ENCODE assay signal across 10 mouse cellular contexts in the genomic region with DNA sequence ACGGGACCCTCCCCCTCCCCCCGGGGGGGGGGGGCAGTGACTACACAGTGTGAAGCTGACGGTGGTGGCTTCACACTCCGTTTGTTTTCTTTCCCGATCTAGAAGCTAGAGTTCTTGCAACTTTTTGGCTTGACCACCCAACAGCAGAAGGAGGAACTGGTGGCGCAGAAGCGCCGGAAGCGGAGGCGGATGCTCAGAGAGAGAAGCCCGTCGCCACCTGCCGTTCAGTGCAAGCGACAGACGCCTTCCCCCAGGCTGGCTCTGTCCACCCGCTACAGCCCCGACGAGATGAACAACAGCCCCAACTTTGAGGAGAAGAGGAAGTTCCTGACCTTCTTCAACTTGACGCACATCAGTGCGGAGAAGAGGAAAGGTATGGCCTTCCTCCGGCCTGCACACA. TPM values are rescaled to one million over a fixed set of nuclear protein-coding genes. Genes with fewer than 3 reads are reported as not detected.
A peak's percentile ranks its signal among the peaks of the same experiment; 100 is the strongest.
DNase-seq lines count a peak whose midpoint lies in the region; ATAC-seq and TF ChIP-seq lines count a peak whose summit lies in the region.
"Had no signal": no experiment of that assay in that cellular context is flagged by ENCODE, and none has a peak within 500 bp of the region (broad histone marks: within the 10 kb centered on the region; RNA-seq: fewer than 3 reads in every experiment).

No protein-coding gene starts in this region.

- TF ChIP-seq POLR2A in lung, adult 2 months (IDR thresholded peaks at IDR 0.05; ENCODE audit: borderline replicate concordance, extremely low read depth, low read depth, low read length), result no peak

- no peak overlapping the region for H3K27ac ChIP-seq in lung, postnatal 0 days (ENCODE audit: low read length)
- no peak overlapping the region for H3K27ac ChIP-seq in hindbrain, postnatal 0 days

- no peaks in the 10 kb centered on the region for H3K27me3 ChIP-seq in lung, postnatal 0 days (replicated peaks; ENCODE audit: insufficient read depth, low read length)
- H3K27me3 ChIP-seq in hindbrain, postnatal 0 days (ENCODE audit: insufficient read depth, low read length), result no peaks in the 10 kb centered on the region

- H3K4me3 ChIP-seq in lung, postnatal 0 days (ENCODE audit: low read depth, low read length), result no peak overlapping the region
- no peak overlapping the region for H3K4me3 ChIP-seq in lung, adult 2 months (replicated peaks; ENCODE audit: extremely low read depth, low read depth, low read length)
- no peak overlapping the region for H3K4me3 ChIP-seq in hindbrain, postnatal 0 days (ENCODE audit: low read length)
- H3K4me3 ChIP-seq: erythroblast, embryonic 14.5 days had no signal

- no peak overlapping the region for H3K4me2 ChIP-seq in lung, postnatal 0 days (replicated peaks; ENCODE audit: low read depth, low read length)
- H3K4me2 ChIP-seq in hindbrain, postnatal 0 days (ENCODE audit: low read depth, low read length), result no peak overlapping the region

- no peak for ATAC-seq in lung, postnatal 0 days
- ATAC-seq in hindbrain, postnatal 0 days, result no peak
- ATAC-seq: inflammation-experienced regulatory T-cells, adult 6 months had no signal

- H3K9ac ChIP-seq in lung, postnatal 0 days (replicated peaks; ENCODE audit: low read depth), result no peak overlapping the region
- H3K9ac ChIP-seq in hindbrain, postnatal 0 days (replicated peaks; ENCODE audit: low read length), result no peak overlapping the region

- no peak for DNase-seq in lung, postnatal 0 days (ENCODE audit: low spot score)
- no peak for DNase-seq in lung, adult 2 months
- DNase-seq in cerebellum, postnatal 25 days, result peak; percentile 69 to 77
- peak; percentile 38 for DNase-seq in lung, postnatal 14 days
- peak; percentile 82 to 86 for DNase-seq in spleen, postnatal 36 days (ENCODE audit: low spot score in 2 of 2)
- no peak for DNase-seq in kidney, adult 18-20 months
- DNase-seq in hindbrain, postnatal 0 days (ENCODE audit: low spot score), result no peak
- DNase-seq: heart, adult 18-20 months had no signal

- H3K36me3 ChIP-seq in lung, postnatal 0 days (ENCODE audit: insufficient read depth, low read length), result peaks cover 92% of the 10 kb centered on the region
- H3K36me3 ChIP-seq in hindbrain, postnatal 0 days (ENCODE audit: insufficient read depth, low read length), result peaks cover 77% of the 10 kb centered on the region

- peak; percentile 19 for TF ChIP-seq CTCF in lung, postnatal 0 days (IDR thresholded peaks at IDR 0.05)
- TF ChIP-seq CTCF in lung, adult 2 months (IDR thresholded peaks at IDR 0.05; ENCODE audit: insufficient read depth, low read length), result no peak
- TF ChIP-seq CTCF in hindbrain, postnatal 0 days (IDR thresholded peaks at IDR 0.05; ENCODE audit: low read depth), result no peak

- TF ChIP-seq EP300 in lung, postnatal 0 days (IDR thresholded peaks at IDR 0.05), result no peak

- H3K9me3 ChIP-seq in lung, postnatal 0 days (ENCODE audit: low read length), result no peaks in the 10 kb centered on the region
- no peaks in the 10 kb centered on the region for H3K9me3 ChIP-seq in hindbrain, postnatal 0 days (ENCODE audit: low read length)

- no peaks in the 10 kb centered on the region for H3K4me1 ChIP-seq in lung, postnatal 0 days (ENCODE audit: insufficient read depth, low read depth, low read length)
- no peaks in the 10 kb centered on the region for H3K4me1 ChIP-seq in lung, adult 2 months (ENCODE audit: control insufficient read depth, insufficient read depth, low read length)
- no peaks in the 10 kb centered on the region for H3K4me1 ChIP-seq in hindbrain, postnatal 0 days (ENCODE audit: insufficient read depth, low read length)

- WGBS in lung, postnatal 0 days, result 79% methylated on average over 21 of the region's 21 CpGs
- WGBS in lung, adult 2 months, result 78% methylated on average over 21 of the region's 21 CpGs
- WGBS in hindbrain, postnatal 0 days, result 75% methylated on average over 21 of the region's 21 CpGs

RNA-seq across cellular contexts. Expression of a gene that starts 16.6 kb away (rescaled TPM):
- polyA plus RNA-seq in lung, postnatal 0 days (2015; fragmentation: Nextera tagmentation; extraction: Ambion mirVana), result 10.9 and 13.4 TPM in 2 replicates
- polyA plus RNA-seq in lung, adult 2 months (2012; rRNA removed), result 4.4 and 4.5 TPM in 2 replicates
- total RNA-seq in hindbrain, postnatal 0 days (2014; rRNA removed), result 2.8 and 12.3 TPM in 2 replicates
- 17.2 and 20.6 TPM in 2 replicates for polyA plus RNA-seq in hindbrain, postnatal 0 days (2015; fragmentation: Nextera tagmentation; extraction: Ambion mirVana)

Comparison
In these comparisons a context has a peak if more than half of its experiments do, and no peak if none do; other contexts are left out.
1. DNase-seq: peak in cerebellum, postnatal 25 days (2 of 2), lung, postnatal 14 days (single experiment) and spleen, postnatal 36 days (2 of 2); none in lung, postnatal 0 days (single experiment), lung, adult 2 months (single experiment), kidney, adult 18-20 months (single experiment) and hindbrain, postnatal 0 days (single experiment).